Mouse (Mus musculus) CH12.LX (cell line): Measurements from ENCODE around the gene Gpr108. TPM values are rescaled to one million over a fixed set of nuclear protein-coding genes. Genes with fewer than 3 reads are reported as not detected.

Source experiments
- DNase-seq: peaks from one replicate; pipeline ENCODE4 v3.0.0-alpha.2; 2013; ENCODE audit errors: extremely low read depth
- H3K27ac ChIP-seq: 2 replicates; pipeline ENCODE4 v1.5.1; 2012; ENCODE audit warnings: low read depth, mild to moderate bottlenecking, control low read depth, moderate library complexity; ENCODE audit not compliant: insufficient read depth
- H3K27me3 ChIP-seq: replicated peaks from 2 replicates; pipeline ENCODE3; 2012; ENCODE audit warnings: inconsistent platforms
- H3K36me3 ChIP-seq, 2 experiments: replicated peaks in 1 of 2; 2 replicates each; pipeline versions ENCODE3 to v1.6.1; 2012; ENCODE audit warnings: inconsistent platforms in 1 of 2, low read length in 1 of 2, mild to moderate bottlenecking in 1 of 2, mixed read lengths in 1 of 2, moderate library complexity in 1 of 2; ENCODE audit not compliant: control insufficient read depth in 1 of 2, insufficient read depth in 1 of 2
- H3K4me1 ChIP-seq, 2 experiments: 2 replicates each; pipeline ENCODE4 v1.6.1; 2012; ENCODE audit warnings: inconsistent platforms in 1 of 2, moderate library complexity in 1 of 2; ENCODE audit not compliant: insufficient read depth in 2 of 2, control insufficient read depth in 1 of 2
- H3K4me2 ChIP-seq: 2 replicates; pipeline ENCODE4 v1.6.1; 2012; ENCODE audit warnings: low read depth, mild to moderate bottlenecking, control low read depth; ENCODE audit not compliant: poor library complexity, insufficient read depth, severe bottlenecking
- H3K4me3 ChIP-seq, 3 experiments: fragments of 150-350 bp in 1 of 3; sonication (generic) in 1 of 3; replicated peaks in 1 of 3; 2 replicates each; pipeline versions ENCODE3 to v1.5.1; 2011 to 2012; ENCODE audit warnings: low read depth in 2 of 3, low read length in 2 of 3, mild to moderate bottlenecking in 2 of 3, moderate library complexity in 2 of 3, control low read depth in 1 of 3, improper control_type of control experiment in 1 of 3, inconsistent platforms in 1 of 3, mixed read lengths in 1 of 3; ENCODE audit not compliant: poor library complexity in 1 of 3
- H3K79me2 ChIP-seq: replicated peaks from 2 replicates; pipeline ENCODE4 v1.6.1; 2012; ENCODE audit warnings: mild to moderate bottlenecking, moderate library complexity; ENCODE audit not compliant: control insufficient read depth, poor library complexity, insufficient read depth, severe bottlenecking; ENCODE audit errors: extremely low read depth
- H3K9ac ChIP-seq: 2 replicates; pipeline ENCODE4 v1.6.1; 2012; ENCODE audit warnings: low read depth, mild to moderate bottlenecking, control low read depth, moderate library complexity; ENCODE audit not compliant: insufficient read depth
- H3K9me3 ChIP-seq: replicated peaks from 2 replicates; pipeline ENCODE3; 2012; ENCODE audit warnings: low read length, inconsistent platforms, mixed read lengths
- BHLHE40 ChIP-seq: IDR thresholded peaks from 2 replicates; pipeline ENCODE4 v1.6.1; 2011; ENCODE audit warnings: mild to moderate bottlenecking, low read depth, low read length, improper control_type of control experiment
- CHD1 ChIP-seq: IDR thresholded peaks from 2 replicates; pipeline ENCODE4 v1.6.1; 2012; ENCODE audit warnings: low read depth, low read length, improper control_type of control experiment, inconsistent platforms
- CHD2 ChIP-seq: IDR thresholded peaks from 2 replicates; pipeline ENCODE4 v1.6.1; 2011; ENCODE audit warnings: low read length, improper control_type of control experiment
- CTCF ChIP-seq, 2 experiments: IDR thresholded peaks in 1 of 2; conservative IDR thresholded peaks in 1 of 2; 2 replicates each; pipeline ENCODE4 v1.5.1; 2011 to 2012; ENCODE audit warnings: low read depth in 2 of 2, low read length in 2 of 2, improper control_type of control experiment in 1 of 2, inconsistent platforms in 1 of 2, mild to moderate bottlenecking in 1 of 2, moderate library complexity in 1 of 2
- E2F4 ChIP-seq: IDR thresholded peaks from 2 replicates; pipeline ENCODE4 v1.6.1; 2011; ENCODE audit warnings: low read depth, low read length, improper control_type of control experiment; ENCODE audit not compliant: insufficient replicate concordance
- ELF1 ChIP-seq: IDR thresholded peaks from 2 replicates; pipeline ENCODE4 v1.6.1; 2014; ENCODE audit warnings: low read depth, mild to moderate bottlenecking, inconsistent platforms, low read length, improper control_type of control experiment
- EP300 ChIP-seq: IDR thresholded peaks from 2 replicates; pipeline ENCODE4 v1.6.1; 2011; ENCODE audit warnings: low read length, improper control_type of control experiment
- ETS1 ChIP-seq: conservative IDR thresholded peaks from 2 replicates; pipeline ENCODE4 v1.6.1; 2012; ENCODE audit warnings: low read depth, mild to moderate bottlenecking, inconsistent platforms, low read length, improper control_type of control experiment, moderate library complexity
- GABPA ChIP-seq: IDR thresholded peaks from 2 replicates; pipeline ENCODE4 v1.6.1; 2012; ENCODE audit warnings: low read depth, low read length, improper control_type of control experiment, inconsistent platforms; ENCODE audit not compliant: insufficient replicate concordance
- HCFC1 ChIP-seq: IDR thresholded peaks from 2 replicates; pipeline ENCODE4 v1.6.1; 2012; ENCODE audit warnings: low read depth, mild to moderate bottlenecking, inconsistent platforms, low read length, improper control_type of control experiment
- IRF4 ChIP-seq: IDR thresholded peaks from 2 replicates; pipeline ENCODE4 v1.6.1; 2014; ENCODE audit warnings: low read depth, mild to moderate bottlenecking, inconsistent platforms, low read length, improper control_type of control experiment
- JUN ChIP-seq: IDR thresholded peaks from 2 replicates; pipeline ENCODE4 v1.6.1; 2011; ENCODE audit warnings: low read depth, mild to moderate bottlenecking, low read length, improper control_type of control experiment, moderate library complexity; ENCODE audit not compliant: insufficient read depth
- JUND ChIP-seq: conservative IDR thresholded peaks from 2 replicates; pipeline ENCODE4 v1.6.1; 2011; ENCODE audit warnings: low read depth, low read length, improper control_type of control experiment
- KAT2A ChIP-seq: IDR thresholded peaks from 2 replicates; pipeline ENCODE4 v1.6.1; 2012; ENCODE audit warnings: low read length, improper control_type of control experiment, inconsistent platforms; ENCODE audit not compliant: insufficient replicate concordance
- MAFK ChIP-seq: IDR thresholded peaks from 2 replicates; pipeline ENCODE4 v1.6.1; 2011; ENCODE audit warnings: low read length, improper control_type of control experiment; ENCODE audit not compliant: insufficient replicate concordance
- MAX ChIP-seq: IDR thresholded peaks from 2 replicates; pipeline ENCODE4 v1.6.1; 2011; ENCODE audit warnings: low read length, improper control_type of control experiment
- MAZ ChIP-seq: IDR thresholded peaks from 2 replicates; pipeline ENCODE4 v1.6.1; 2012; ENCODE audit warnings: low read depth, mild to moderate bottlenecking, inconsistent platforms, low read length, improper control_type of control experiment, moderate library complexity
- MEF2A ChIP-seq: IDR thresholded peaks from 2 replicates; pipeline ENCODE4 v1.6.1; 2014; ENCODE audit warnings: low read depth, mild to moderate bottlenecking, inconsistent platforms, low read length, improper control_type of control experiment, borderline replicate concordance
- MXI1 ChIP-seq: IDR thresholded peaks from 2 replicates; pipeline ENCODE4 v1.6.1; 2011; ENCODE audit warnings: mild to moderate bottlenecking, low read depth, low read length, improper control_type of control experiment
- MYC ChIP-seq: IDR thresholded peaks from 2 replicates; pipeline ENCODE4 v1.6.1; 2011; ENCODE audit warnings: low read depth, mild to moderate bottlenecking, improper control_type of control experiment, low read length
- NELFE ChIP-seq: IDR thresholded peaks from 2 replicates; pipeline ENCODE4 v1.6.1; 2011; ENCODE audit warnings: low read depth, low read length, improper control_type of control experiment
- NRF1 ChIP-seq: IDR thresholded peaks from 2 replicates; pipeline ENCODE4 v1.6.1; 2014; ENCODE audit warnings: low read depth, mild to moderate bottlenecking, inconsistent platforms, low read length, improper control_type of control experiment, moderate library complexity
- PAX5 ChIP-seq: IDR thresholded peaks from 2 replicates; pipeline ENCODE4 v1.6.1; 2012; ENCODE audit warnings: low read length, inconsistent platforms, mixed read lengths
- POLR2A ChIP-seq: IDR thresholded peaks from 2 replicates; pipeline ENCODE4 v1.6.1; 2011; ENCODE audit warnings: low read depth, mild to moderate bottlenecking, improper control_type of control experiment, low read length
- POLR2AphosphoS2 ChIP-seq: IDR thresholded peaks from 2 replicates; pipeline ENCODE4 v1.6.1; 2011; ENCODE audit warnings: low read depth, low read length, improper control_type of control experiment
- RAD21 ChIP-seq: IDR thresholded peaks from 2 replicates; pipeline ENCODE4 v1.6.1; 2011; ENCODE audit warnings: low read depth, mild to moderate bottlenecking, low read length, improper control_type of control experiment, moderate library complexity
- RCOR1 ChIP-seq: conservative IDR thresholded peaks from 2 replicates; pipeline ENCODE4 v1.6.1; 2012; ENCODE audit warnings: low read depth, mild to moderate bottlenecking, inconsistent platforms, low read length, improper control_type of control experiment
- SIN3A ChIP-seq: IDR thresholded peaks from 2 replicates; pipeline ENCODE4 v1.6.1; 2012; ENCODE audit warnings: low read length, improper control_type of control experiment, inconsistent platforms
- SMC3 ChIP-seq: IDR thresholded peaks from 2 replicates; pipeline ENCODE4 v1.6.1; 2011; ENCODE audit warnings: low read depth, low read length, improper control_type of control experiment
- TBP ChIP-seq: conservative IDR thresholded peaks from 2 replicates; pipeline ENCODE4 v1.6.1; 2011; ENCODE audit warnings: low read depth, low read length, improper control_type of control experiment
- TCF12 ChIP-seq: IDR thresholded peaks from 2 replicates; pipeline ENCODE4 v1.6.1; 2014; ENCODE audit warnings: low read depth, mild to moderate bottlenecking, inconsistent platforms, low read length, improper control_type of control experiment
- UBTF ChIP-seq: IDR thresholded peaks from 2 replicates; pipeline ENCODE4 v1.6.1; 2012; ENCODE audit warnings: low read depth, mild to moderate bottlenecking, inconsistent platforms, low read length, improper control_type of control experiment, moderate library complexity
- USF1 ChIP-seq: IDR thresholded peaks from 2 replicates; pipeline ENCODE4 v1.6.1; 2014; ENCODE audit warnings: low read depth, mild to moderate bottlenecking, inconsistent platforms, low read length, improper control_type of control experiment
- USF2 ChIP-seq: conservative IDR thresholded peaks from 2 replicates; pipeline ENCODE4 v1.6.1; 2011; ENCODE audit warnings: low read depth, low read length, improper control_type of control experiment
- ZC3H11A ChIP-seq: IDR thresholded peaks from 2 replicates; pipeline ENCODE4 v1.6.1; 2012; ENCODE audit warnings: low read depth, mild to moderate bottlenecking, inconsistent platforms, low read length, improper control_type of control experiment
- ZKSCAN1 ChIP-seq: IDR thresholded peaks from 2 replicates; pipeline ENCODE4 v1.6.1; 2012; ENCODE audit warnings: low read depth, inconsistent platforms, low read length, improper control_type of control experiment, borderline replicate concordance
- ZMIZ1 ChIP-seq: IDR thresholded peaks from 2 replicates; pipeline ENCODE4 v1.6.1; 2012; ENCODE audit warnings: low read depth, mild to moderate bottlenecking, inconsistent platforms, low read length, improper control_type of control experiment
- ZNF384 ChIP-seq: IDR thresholded peaks from 2 replicates; pipeline ENCODE4 v1.6.1; 2012; ENCODE audit warnings: low read depth, low read length, improper control_type of control experiment, inconsistent platforms
- dilution Hi-C: fragments of 300-500 bp; cut with MboI; formaldehyde crosslinking; loops from 2 replicates; pipeline ENCODE4 v1.14.3; 2020; ENCODE audit warnings: low sequenced_read_pairs; ENCODE audit not compliant: extremely low pct_unique_long_range_greater_than_20kb, extremely low pct_ligation_motif_present
- in situ Hi-C: fragments of 300-500 bp; cut with MboI; formaldehyde crosslinking; loops from 3 replicates; pipeline ENCODE4 v1.14.3; 2019; ENCODE audit warnings: low sequenced_read_pairs, low pct_ligation_motif_present, low pct_unique_long_range_greater_than_20kb, mixed read lengths
- polyA plus RNA-seq: library from polyadenylated mRNA; unstranded; fragments of >175 nt; gene quantifications from 2 replicates; pipeline ENCODE4 v1.2.1, GENCODE M21; 2012; ENCODE audit warnings: low read depth; ENCODE audit not compliant: insufficient read length
- total RNA-seq, 2 experiments: library from RNA; depleted of rRNA; stranded (reverse); fragments of 300-350 nt in 1 of 2; fragments of >200 nt in 1 of 2; gene quantifications; 2 replicates each; pipeline ENCODE4 v1.2.3; 2012 to 2014

Gpr108 gene
- total and polyA plus RNA-seq, 3 experiments = 20.2 to 32.0 (median 25.0) TPM

GRCm38 (mm10) chr17:57290671-57291055 is 42.4 kb upstream of the Gpr108 start:
- dilution Hi-C loops = no loop called here
- H3K9me3 ChIP-seq = peaks cover 16% of the 10 kb centered on the region
- peak overlapping the region; percentile 54 for H3K9ac ChIP-seq
- in situ Hi-C loops = no loop called here
- peak; percentile 90 for DNase-seq
- H3K79me2 ChIP-seq = peaks cover 87% of the 10 kb centered on the region
- H3K4me2 ChIP-seq = peak overlapping the region; percentile 72
- H3K36me3 ChIP-seq = peaks cover 30 to 73% of the 10 kb centered on the region in 2 experiments
- H3K4me3 ChIP-seq = peak overlapping the region in 2 of 3 experiments; percentile 20 to 35
- TF ChIP-seq ZMIZ1 = peak; percentile 15; the same call in 1 of the 2 replicates
- TF ChIP-seq GABPA = no peak
- peak; percentile 91 for TF ChIP-seq USF2
- no peak for TF ChIP-seq HCFC1
- TF ChIP-seq RAD21 = no peak
- TF ChIP-seq USF1 = peak; percentile 88
- no peak for TF ChIP-seq ZKSCAN1
- no peak for TF ChIP-seq UBTF
- no peak for TF ChIP-seq ELF1
- TF ChIP-seq KAT2A = no peak
- no peak for TF ChIP-seq MEF2A
- no peak for TF ChIP-seq E2F4
- peak; percentile 82 for TF ChIP-seq SIN3A
- TF ChIP-seq MYC = peak; percentile 92
- TF ChIP-seq MAZ = no peak; the same call in 1 of the 2 replicates
- no peak for TF ChIP-seq POLR2AphosphoS2
- TF ChIP-seq BHLHE40 = peak; percentile 95
- TF ChIP-seq ZNF384 = no peak
- peak; percentile 60; the same call in 1 of the 2 replicates for TF ChIP-seq NELFE
- peak; percentile 75 for TF ChIP-seq POLR2A
- TF ChIP-seq JUN = peak; percentile 42; the same call in 1 of the 2 replicates
- peak; percentile 83 for TF ChIP-seq TBP
- TF ChIP-seq PAX5 = no peak
- TF ChIP-seq CTCF (conservative IDR thresholded peaks at IDR 0.05 in 1 of 2, IDR thresholded peaks at IDR 0.05 in 1 of 2; ENCODE audit: low read depth in 2 of 2, low read length in 2 of 2) = no peak
- no peak; the same call in 1 of the 2 replicates for TF ChIP-seq SMC3
- peak; percentile 49; the same call in 1 of the 2 replicates for TF ChIP-seq MAFK
- TF ChIP-seq RCOR1 = no peak; the same call in 1 of the 2 replicates
- TF ChIP-seq IRF4 = 0 out of 2 replicates have a peak, but pooled peaks have one; percentile 2
- TF ChIP-seq EP300 = peak; percentile 71
- no peak for TF ChIP-seq NRF1
- TF ChIP-seq TCF12 = 0 out of 2 replicates have a peak, but pooled peaks have one; percentile 7
- no peak for TF ChIP-seq JUND
- peak; percentile 45; the same call in 1 of the 2 replicates for TF ChIP-seq MXI1
- peak; percentile 97 for TF ChIP-seq ETS1
- no peak for TF ChIP-seq ZC3H11A
- TF ChIP-seq CHD1 = no peak
- peak; percentile 72; the same call in 1 of the 2 replicates for TF ChIP-seq MAX
- no peak; the same call in 1 of the 2 replicates for TF ChIP-seq CHD2
- peaks cover 44 to 72% of the 10 kb centered on the region in 2 experiments for H3K4me1 ChIP-seq
- H3K27ac ChIP-seq = peak overlapping the region; percentile 99
- no peaks in the 10 kb centered on the region for H3K27me3 ChIP-seq
